Mouse (Mus musculus): ENCODE results near the gene Gm20538.

DNA sequence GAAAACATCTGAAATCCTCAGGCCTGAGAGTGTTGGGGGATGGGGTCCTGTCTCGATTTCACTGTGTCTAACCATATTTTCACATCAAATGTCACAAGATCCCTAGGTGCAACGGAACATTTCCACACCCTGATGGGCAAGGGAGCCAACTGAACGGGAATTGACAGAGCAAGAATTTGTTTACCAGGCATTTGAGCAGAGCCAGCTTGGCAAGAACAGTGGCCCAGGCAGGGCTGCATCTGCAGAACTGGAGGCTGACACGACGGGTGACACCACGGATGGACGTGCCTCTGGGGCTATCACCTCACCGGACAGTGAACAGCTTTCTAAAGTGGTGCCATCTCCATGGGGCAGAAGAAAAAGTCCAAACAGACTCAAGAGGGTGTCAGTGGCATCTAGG is 15.2 kb downstream of the Gm20538 start:
- TF ChIP-seq GABPA (IDR thresholded peaks at IDR 0.05; ENCODE audit: low read depth, low read length), result no peak
- TF ChIP-seq ZNF384 (IDR thresholded peaks at IDR 0.05; ENCODE audit: low read depth, low read length), result no peak
- TF ChIP-seq GATA1 (IDR thresholded peaks at IDR 0.05; ENCODE audit: low read depth, low read length), result no peak
- TF ChIP-seq POLR2AphosphoS2 (IDR thresholded peaks at IDR 0.05; ENCODE audit: low read length), result no peak
- TF ChIP-seq SMC3 (IDR thresholded peaks at IDR 0.05; ENCODE audit: low read depth, low read length), result no peak
- TF ChIP-seq MAZ (IDR thresholded peaks at IDR 0.05; ENCODE audit: low read depth, low read length), result no peak
- no peak for TF ChIP-seq TCF12 (IDR thresholded peaks at IDR 0.05; ENCODE audit: low read depth, low read length)
- TF ChIP-seq NELFE (IDR thresholded peaks at IDR 0.05; ENCODE audit: low read depth, low read length), result no peak
- TF ChIP-seq CTCF (IDR thresholded peaks at IDR 0.05 in 2 of 3, conservative IDR thresholded peaks at IDR 0.05 in 1 of 3; ENCODE audit: control insufficient read depth in 1 of 3, insufficient read depth in 1 of 3, low read depth in 2 of 3, low read length in 3 of 3, poor library complexity in 1 of 3, severe bottlenecking in 1 of 3), result no peak
- no peak for TF ChIP-seq KAT2A (conservative IDR thresholded peaks at IDR 0.05; ENCODE audit: low read depth, low read length)

All from MEL (cell line).